Mouse (Mus musculus) heart, embryonic 14.5 days (tissue): ENCODE measurements at regions not wholly inside any gene's neighbourhood (a gene's known extent, or its start where the extent isn't known, plus 50 kb on each side); places are given as distances from the start of the nearest gene placed in this dataset.

Experiments used
- ATAC-seq: fragments of 200-750 bp; cut with Nextera tagmentation; 2 replicates; pipeline ENCODE4 v1.8.0; 2017; ENCODE audit warnings: low read depth, moderate TSS enrichment; ENCODE audit not compliant: insufficient number of reproducible peaks, insufficient read depth, low FRiP score
- H3K27ac ChIP-seq, 2 experiments: fragments of 200-500 bp in 1 of 2; fragments of 300-500 bp in 1 of 2; sonication (generic) in 1 of 2; replicated peaks in 1 of 2; 2 replicates each; pipeline ENCODE4 v1.5.1; 2012 to 2014; ENCODE audit warnings: low read depth in 2 of 2, low read length in 2 of 2, control low read depth in 1 of 2, mild to moderate bottlenecking in 1 of 2, mixed read lengths in 1 of 2; ENCODE audit not compliant: control insufficient read depth in 1 of 2, insufficient read depth in 1 of 2
- H3K27me3 ChIP-seq: fragments of 300-500 bp; sonication (generic); 2 replicates; pipeline ENCODE4 v1.6.1; 2014; ENCODE audit warnings: mild to moderate bottlenecking, low read length, control low read depth; ENCODE audit not compliant: control insufficient read depth, insufficient read depth
- H3K36me3 ChIP-seq: fragments of 300-500 bp; sonication (generic); 2 replicates; pipeline ENCODE4 v1.6.1; 2014; ENCODE audit warnings: mild to moderate bottlenecking, control low read depth, low read length, mixed read lengths; ENCODE audit not compliant: control insufficient read depth, insufficient read depth
- H3K4me1 ChIP-seq, 2 experiments: fragments of 200-500 bp in 1 of 2; fragments of 300-500 bp in 1 of 2; sonication (generic) in 1 of 2; 2 replicates each; pipeline ENCODE4 v1.6.1; 2012 to 2014; ENCODE audit warnings: low read length in 2 of 2, control low read depth in 1 of 2, mixed read lengths in 1 of 2; ENCODE audit not compliant: control insufficient read depth in 2 of 2, insufficient read depth in 2 of 2
- H3K4me2 ChIP-seq: fragments of 300-500 bp; sonication (generic); 2 replicates; pipeline ENCODE4 v1.6.1; 2014; ENCODE audit warnings: mild to moderate bottlenecking, low read length
- H3K4me3 ChIP-seq, 2 experiments: fragments of 200-500 bp in 1 of 2; fragments of 300-500 bp in 1 of 2; sonication (generic) in 1 of 2; 2 replicates each; pipeline ENCODE4 v1.5.1; 2012 to 2014; ENCODE audit warnings: low read length in 2 of 2, mild to moderate bottlenecking in 2 of 2, control low read depth in 1 of 2, low read depth in 1 of 2, moderate library complexity in 1 of 2; ENCODE audit not compliant: control insufficient read depth in 1 of 2, insufficient read depth in 1 of 2
- H3K9ac ChIP-seq: fragments of 300-500 bp; sonication (generic); 2 replicates; pipeline ENCODE4 v1.6.1; 2014; ENCODE audit warnings: mild to moderate bottlenecking, low read length
- H3K9me3 ChIP-seq: fragments of 300-500 bp; sonication (generic); 2 replicates; pipeline ENCODE4 v1.6.1; 2016; ENCODE audit warnings: low read length, control low read depth; ENCODE audit not compliant: control insufficient read depth
- WGBS: fragments of 180-500 bp; shearing (Covaris S2); extraction: QIAGEN DNeasy Blood & Tissue Kit; methylation state at CpG from one replicate; pipeline ENCODE4 v1.1.7; 2014; 5-methylcytosine and 5-hydroxymethylcytosine counted together

GRCm38 (mm10) chr10:96253671-96254070 is 117.3 kb downstream of the Gm5426 start:
- no peak overlapping the region for H3K27ac ChIP-seq
- H3K9ac ChIP-seq: no peak overlapping the region
- no peak overlapping the region for H3K4me3 ChIP-seq
- H3K9me3 ChIP-seq: no peaks in the 10 kb centered on the region
- H3K36me3 ChIP-seq: no peaks in the 10 kb centered on the region
- H3K4me2 ChIP-seq: no peak overlapping the region
- H3K27me3 ChIP-seq: no peaks in the 10 kb centered on the region
- no peak for ATAC-seq
- H3K4me1 ChIP-seq: no peaks in the 10 kb centered on the region; a peak in 1 of 4 replicates

GRCm38 (mm10) chr10:96254250-96254862 is 118.0 kb downstream of the Gm5426 start:
- no peak overlapping the region for H3K4me2 ChIP-seq
- peaks cover 0 to 3% of the 10 kb centered on the region in 2 experiments; a peak in 3 of 4 replicates for H3K4me1 ChIP-seq
- H3K27ac ChIP-seq: no peak overlapping the region
- no peak for ATAC-seq
- H3K27me3 ChIP-seq: no peaks in the 10 kb centered on the region
- H3K36me3 ChIP-seq: no peaks in the 10 kb centered on the region
- no peak overlapping the region for H3K4me3 ChIP-seq
- no peaks in the 10 kb centered on the region for H3K9me3 ChIP-seq
- H3K9ac ChIP-seq: no peak overlapping the region
- WGBS: 69% methylated on average over 2 of the region's 2 CpGs

- Histone ChIP-seq H3K27me3 (no peaks in the 10 kb centered on the region), H3K36me3 (no peaks in the 10 kb centered on the region), H3K4me1 (peaks cover 0 to 5% of the 10 kb centered on the region in 2 experiments; a peak in 3 of 4 replicates), H3K4me2 (no peak overlapping the region), H3K9ac (no peak overlapping the region), H3K27ac (no peak overlapping the region), H3K4me3 (no peak overlapping the region), H3K9me3 (no peaks in the 10 kb centered on the region)
- 59% methylated on average over 7 of the region's 7 CpGs for WGBS
- ATAC-seq: no peak
Observed at GRCm38 (mm10) chr10:96257935-96258334, 121.5 kb downstream of the Gm5426 start.

- WGBS: 34% methylated on average over 10 of the region's 10 CpGs
- Histone ChIP-seq H3K4me1 (peaks cover 2 to 12% of the 10 kb centered on the region in 2 experiments), H3K9me3 (no peaks in the 10 kb centered on the region), H3K27me3 (no peaks in the 10 kb centered on the region), H3K36me3 (no peaks in the 10 kb centered on the region), H3K4me2 (peak overlapping the region; percentile 44), H3K9ac (no peak overlapping the region), H3K4me3 (no peak overlapping the region), H3K27ac (no peak overlapping the region)
- no peak for ATAC-seq
Observed at GRCm38 (mm10) chr10:96259242-96259641, 122.8 kb downstream of the Gm5426 start.

- WGBS: 92% methylated on average over 8 of the region's 8 CpGs
- H3K4me1 ChIP-seq: peaks cover 4 to 16% of the 10 kb centered on the region in 2 experiments
- H3K27me3 ChIP-seq: no peaks in the 10 kb centered on the region
- H3K4me3 ChIP-seq: no peak overlapping the region
- no peak for ATAC-seq
- no peaks in the 10 kb centered on the region for H3K36me3 ChIP-seq
- no peak overlapping the region for H3K9ac ChIP-seq
- no peaks in the 10 kb centered on the region for H3K9me3 ChIP-seq
- H3K4me2 ChIP-seq: peak overlapping the region; percentile 44
- H3K27ac ChIP-seq: no peak overlapping the region
Observed at GRCm38 (mm10) chr10:96259648-96260047, 123.2 kb downstream of the Gm5426 start.

GRCm38 (mm10) chr10:96263544-96263943 is 127.1 kb downstream of the Gm5426 start:
- Histone ChIP-seq H3K4me2 (no peak overlapping the region), H3K36me3 (no peaks in the 10 kb centered on the region), H3K9ac (no peak overlapping the region), H3K27ac (no peak overlapping the region), H3K9me3 (no peaks in the 10 kb centered on the region), H3K4me3 (no peak overlapping the region), H3K4me1 (peaks cover 12 to 25% of the 10 kb centered on the region in 2 experiments), H3K27me3 (no peaks in the 10 kb centered on the region)
- 31% methylated on average over 7 of the region's 7 CpGs for WGBS
- no peak for ATAC-seq

GRCm38 (mm10) chr10:96264433-96264832 is 128.0 kb downstream of the Gm5426 start:
- Histone ChIP-seq H3K27ac (peak overlapping the region in 1 of 2 experiments; percentile 2; a peak in 1 of 4 replicates), H3K9me3 (no peaks in the 10 kb centered on the region), H3K36me3 (no peaks in the 10 kb centered on the region), H3K4me1 (peaks cover 12 to 21% of the 10 kb centered on the region in 2 experiments), H3K9ac (no peak overlapping the region), H3K4me3 (no peak overlapping the region), H3K27me3 (no peaks in the 10 kb centered on the region), H3K4me2 (no peak overlapping the region)
- ATAC-seq: no peak
- 34% methylated on average over 5 of the region's 5 CpGs for WGBS

GRCm38 (mm10) chr10:96264866-96265265 is 128.5 kb downstream of the Gm5426 start:
- no peaks in the 10 kb centered on the region for H3K36me3 ChIP-seq
- H3K4me3 ChIP-seq: no peak overlapping the region
- H3K4me2 ChIP-seq: no peak overlapping the region
- no peak for ATAC-seq
- peaks cover 12 to 20% of the 10 kb centered on the region in 2 experiments for H3K4me1 ChIP-seq
- WGBS: 42% methylated on average over 4 of the region's 4 CpGs
- no peaks in the 10 kb centered on the region for H3K9me3 ChIP-seq
- H3K9ac ChIP-seq: no peak overlapping the region
- H3K27me3 ChIP-seq: no peaks in the 10 kb centered on the region
- H3K27ac ChIP-seq: peak overlapping the region; percentile 39 to 57; a peak in 1 of 4 replicates
